Mouse (Mus musculus) stomach, postnatal 0 days (tissue): Measurements from ENCODE around the gene Ppt2.

Experiments used
- CTCF ChIP-seq: IDR thresholded peaks from 2 replicates; pipeline ENCODE4 v1.5.1; 2016; ENCODE audit warnings: antibody characterized with exemption, low read depth, mild to moderate bottlenecking, moderate library complexity
- EP300 ChIP-seq: optimal IDR thresholded peaks from 2 replicates; pipeline ENCODE3; 2016; ENCODE audit warnings: antibody characterized with exemption

GRCm38 (mm10) chr17:34596098-34596497 lies 32.2 kb downstream of the Ppt2 start:
- no peak for TF ChIP-seq CTCF
- no peak for TF ChIP-seq EP300
